Mouse (Mus musculus) gastrocnemius, adult 8-10 months (tissue): ENCODE measurements around the gene Slc4a1ap. TPM values are rescaled to one million over a fixed set of nuclear protein-coding genes. Genes with fewer than 3 reads are reported as not detected.
"Not testable (repeated sequence)": the region's sequence is repeated elsewhere in the genome, so short reads cannot be mapped to it uniquely, and the experiment has no call there.

ENCODE experiments used
- DNase-seq, 2 experiments: peaks; one replicate each; pipeline ENCODE4 v3.0.0; 2022; ENCODE audit warnings: low spot score in 2 of 2
- total RNA-seq, 4 experiments: library from RNA; stranded (reverse); gene quantifications; 2 replicates each; pipeline ENCODE4 v1.2.4; 2022

Gene Slc4a1ap
- total RNA-seq, result 10 to 100 TPM; 21.0 to 25.7 (median 22.2) TPM

DNA sequence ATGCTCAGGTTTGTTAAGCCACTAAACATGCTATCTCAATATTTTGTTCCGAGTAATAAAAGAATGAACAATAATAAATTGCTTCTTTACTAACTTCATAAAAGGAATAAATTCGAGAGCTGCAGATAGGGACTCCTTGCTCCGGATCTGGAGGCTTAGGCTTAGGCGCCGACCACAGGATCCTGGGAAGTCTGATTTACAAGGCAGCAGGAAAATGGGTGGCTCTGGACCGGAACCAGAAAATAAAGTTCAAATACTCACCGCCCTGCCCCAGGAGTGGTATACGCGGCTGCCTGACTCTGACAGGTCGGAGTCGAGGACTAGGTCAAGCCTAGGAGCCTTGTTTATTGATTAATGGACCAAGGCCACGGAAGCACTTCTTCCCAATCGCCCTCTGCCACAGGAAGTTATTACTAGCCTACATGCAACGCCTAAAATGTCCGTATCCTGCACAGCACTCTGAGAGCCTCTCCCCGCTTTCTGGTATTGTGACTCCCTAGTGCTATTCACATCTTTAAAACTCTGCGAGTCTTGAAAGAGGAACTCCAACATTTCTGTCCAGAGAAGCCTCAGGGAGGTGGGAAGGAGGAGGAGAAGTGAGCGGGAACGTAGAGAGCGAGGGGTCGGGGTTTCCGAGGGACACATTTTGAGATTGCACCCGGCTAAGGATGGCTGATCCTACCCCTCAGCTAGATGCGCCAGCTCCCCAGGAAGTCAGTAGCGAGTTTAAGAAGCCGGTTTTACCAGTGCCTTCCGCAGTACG, at the start of gene Slc4a1ap:
Slc4a1ap (plus strand) TSS at position 642 of the 763 bp plus-strand sequence.
- DNase-seq, result peak; percentile 51 to 59

- DNase-seq, result no peak
Measured at GRCm38 (mm10) chr5:31480536-31480935, 46.3 kb upstream of the Slc4a1ap start.

DNA sequence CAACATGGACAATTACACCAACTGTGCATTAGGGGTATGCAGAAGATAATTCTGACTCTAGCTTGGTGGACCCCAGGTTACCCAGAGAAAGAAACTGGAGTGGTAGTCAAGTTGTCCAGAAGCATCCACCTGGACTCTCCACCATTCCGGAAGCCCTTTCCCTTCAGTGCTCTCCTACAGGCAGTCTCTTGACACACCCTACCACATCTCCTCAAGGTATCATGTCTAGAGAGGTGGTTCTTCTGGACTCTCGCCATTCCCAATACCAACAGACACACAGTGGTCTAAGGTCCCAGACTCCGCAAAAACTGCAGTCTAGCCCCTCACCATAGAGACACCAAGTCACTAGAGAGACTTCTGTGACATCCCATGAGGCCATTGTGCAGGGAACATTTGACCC, 41.4 kb upstream of the Slc4a1ap start, which contains the start of gene 4930548H24Rik:
4930548H24Rik (plus strand) TSS at position 301 of the 400 bp plus-strand sequence.
- no peak for DNase-seq

- no peak for DNase-seq
Measured at GRCm38 (mm10) chr5:31487889-31488288, 38.9 kb upstream of the Slc4a1ap start.

DNA sequence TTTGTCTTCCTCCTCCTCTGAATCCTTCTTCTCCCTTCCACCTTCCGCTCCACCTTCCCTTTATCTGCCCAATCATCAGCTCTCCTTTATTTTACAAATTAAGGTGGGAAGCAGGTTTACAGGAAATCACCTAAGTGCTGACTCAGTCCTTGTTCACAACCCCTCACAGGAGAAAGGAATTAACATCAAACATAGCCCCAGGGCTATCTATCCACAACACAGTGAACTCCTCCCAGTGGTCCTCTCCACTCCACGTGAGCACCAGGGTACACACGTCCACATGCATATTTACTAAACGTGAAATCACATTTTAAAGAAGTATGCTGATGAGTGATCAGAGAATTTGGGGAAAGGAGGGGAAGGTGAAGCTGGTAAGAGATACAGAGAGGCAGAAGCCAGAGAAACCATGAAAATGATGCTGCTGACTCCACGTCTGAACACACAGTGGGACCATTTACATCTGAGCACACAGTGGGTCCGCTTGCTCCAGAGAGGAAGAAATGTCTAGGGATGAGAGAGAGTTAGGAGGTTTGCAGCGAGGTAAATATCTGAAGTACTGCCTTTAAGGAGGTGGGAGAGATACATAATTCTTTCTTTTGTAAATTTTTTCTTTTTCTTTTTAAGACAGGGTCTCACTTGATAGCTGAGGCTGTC, 37.6 kb upstream of the Slc4a1ap start:
- no peak for DNase-seq

DNA sequence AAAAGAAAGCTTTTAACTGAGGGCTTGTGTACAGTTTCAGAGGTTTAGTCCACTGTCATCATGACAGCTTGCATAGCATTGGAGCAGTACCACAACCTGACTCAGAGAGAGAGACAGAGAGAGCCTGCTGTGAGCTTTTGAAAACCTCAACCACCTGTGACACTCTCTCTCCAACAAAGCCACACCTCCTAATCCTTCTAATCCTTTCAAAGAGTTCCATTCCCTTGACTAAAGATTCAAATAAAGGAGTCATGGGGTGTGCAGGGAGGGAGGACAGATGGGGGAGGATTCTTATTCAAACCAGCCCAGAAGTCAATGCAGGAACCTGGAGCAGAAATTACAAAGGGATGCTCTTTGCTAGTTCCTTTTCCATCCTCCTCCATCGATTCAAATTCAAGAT, 34.8 kb upstream of the Slc4a1ap start:
- no peak for DNase-seq

- peak; percentile 76 to 80 for DNase-seq
Measured at GRCm38 (mm10) chr5:31494513-31495297, 32.1 kb upstream of the Slc4a1ap start, which contains the start of gene Gpn1. TSS of gene Gpn1 (plus strand) at chr5:31494741.

DNA sequence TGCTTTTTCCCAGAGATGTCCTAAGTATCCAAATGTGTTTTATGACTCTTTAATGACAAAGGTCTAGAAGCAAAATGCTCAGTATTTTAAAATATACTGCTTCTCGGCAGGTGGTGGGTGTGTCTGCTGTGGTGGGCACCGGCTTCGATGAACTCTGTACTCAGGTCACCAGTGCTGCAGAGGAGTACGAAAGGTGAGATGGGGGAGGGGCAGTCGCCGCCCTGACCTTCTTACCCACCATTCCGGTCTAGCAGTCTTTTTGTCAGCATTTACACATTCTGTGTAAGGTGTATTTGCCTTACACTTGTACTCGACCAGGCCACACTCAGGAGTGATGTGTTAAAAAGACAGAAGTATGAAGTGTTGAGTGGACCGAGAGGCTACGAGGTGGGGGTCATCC, 22.0 kb upstream of the Slc4a1ap start:
- DNase-seq, result no peak

- no peak for DNase-seq
Measured at GRCm38 (mm10) chr5:31512481-31512880, 14.3 kb upstream of the Slc4a1ap start.

- no peak for DNase-seq
Measured at GRCm38 (mm10) chr5:31520556-31520955, 6.2 kb upstream of the Slc4a1ap start.

- DNase-seq, result peak in 1 of 2 experiments; percentile 5
Measured at GRCm38 (mm10) chr5:31527117-31527680, 404 bp downstream of the Slc4a1ap start.

DNA sequence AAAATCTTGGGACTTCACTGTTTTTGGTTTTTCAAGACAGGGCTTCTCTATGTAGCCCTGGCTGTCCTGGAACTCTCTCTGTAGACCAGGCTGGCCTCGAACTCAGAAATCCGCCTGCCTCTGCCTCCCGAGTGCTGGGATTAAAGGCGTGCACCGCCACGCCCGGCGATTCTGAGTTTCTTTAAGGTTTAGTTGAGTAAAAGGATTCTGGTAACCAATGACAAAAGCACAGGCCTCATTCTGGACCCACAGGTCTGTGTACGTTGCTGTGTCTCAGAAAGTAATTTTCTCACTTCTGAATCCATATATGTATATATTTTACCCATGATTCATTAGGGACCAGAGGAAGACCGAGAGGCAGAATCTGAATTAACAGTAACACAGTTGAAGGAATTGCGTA, 912 bp downstream of the Slc4a1ap start, which contains the start of gene Supt7l:
Supt7l (minus strand) TSS at position 101 of the 400 bp plus-strand sequence.
- DNase-seq, result not testable (repeated sequence)

DNA sequence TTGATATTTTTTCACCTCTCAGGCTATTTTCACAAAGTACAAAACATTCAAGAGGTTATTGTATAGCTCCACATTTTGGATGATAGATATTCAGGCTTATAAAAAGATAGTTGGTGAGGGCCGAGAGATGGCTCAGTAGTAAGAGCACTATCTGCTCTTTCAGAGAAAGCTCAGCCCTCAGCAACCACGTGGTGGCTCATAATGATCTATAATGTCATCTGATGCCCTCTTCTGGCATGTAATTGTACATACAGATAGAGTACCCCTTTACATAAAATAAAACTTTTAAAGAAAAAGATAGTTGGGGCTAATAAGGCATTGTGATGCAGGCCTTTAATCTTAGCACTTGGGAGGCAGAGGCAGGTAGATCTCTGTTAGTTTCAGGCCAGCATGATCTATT, 1.8 kb downstream of the Slc4a1ap start:
- no peak for DNase-seq

- DNase-seq, result no peak
Measured at GRCm38 (mm10) chr5:31535228-31535627, 8.4 kb downstream of the Slc4a1ap start.

DNA sequence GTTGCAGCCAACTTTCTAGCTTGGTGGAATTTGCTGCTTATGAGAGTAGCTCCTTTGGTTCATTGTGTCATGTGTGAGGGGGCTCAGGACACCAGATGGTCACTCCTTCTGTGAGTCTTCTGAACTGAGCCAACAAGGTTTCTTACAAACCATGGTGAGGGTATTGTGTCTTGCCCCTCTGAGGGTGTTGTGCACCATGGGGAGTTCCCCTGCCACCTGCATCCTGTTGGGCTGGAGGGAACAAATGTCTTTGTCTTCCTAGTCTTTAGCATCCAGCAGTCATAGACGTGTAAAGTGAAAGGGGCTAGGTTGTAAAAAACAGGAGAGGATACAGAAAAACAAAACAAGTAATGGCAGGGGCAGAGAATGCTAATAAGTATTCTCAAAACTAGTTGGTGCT, 32.6 kb downstream of the Slc4a1ap start:
- DNase-seq, result no peak

GRCm38 (mm10) chr5:31560352-31560751, 33.6 kb downstream of the Slc4a1ap start:
- no peak for DNase-seq

DNA sequence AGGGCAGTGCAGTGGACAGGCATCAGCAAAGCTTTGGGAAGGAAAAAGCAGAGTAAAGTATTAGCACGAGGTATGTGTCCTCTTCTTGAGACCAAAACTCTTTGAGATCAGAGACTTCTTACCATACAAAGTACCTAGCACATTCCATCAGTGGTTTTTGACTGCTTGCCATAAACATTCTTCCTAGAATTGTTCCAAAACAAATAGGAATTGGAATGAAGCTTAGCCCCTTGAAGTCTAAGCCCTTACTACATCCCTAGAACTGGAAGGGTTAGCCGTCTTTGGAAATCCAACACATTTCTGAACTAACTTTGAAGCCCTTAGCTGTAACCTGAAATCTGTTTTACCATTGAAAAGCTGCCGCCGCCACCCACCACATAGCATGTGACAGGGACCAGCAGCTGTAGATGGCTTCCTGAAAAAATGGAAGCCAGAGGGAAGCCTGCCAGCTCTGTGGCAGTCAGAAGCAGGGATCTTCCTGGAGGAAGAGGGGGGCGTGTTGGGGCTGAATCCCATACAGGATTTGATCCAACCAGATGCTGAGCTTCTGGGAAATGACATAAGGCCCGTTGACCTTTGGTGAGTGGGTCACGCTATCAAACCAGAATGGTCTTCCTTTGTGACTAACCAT, 35.4 kb downstream of the Slc4a1ap start:
- DNase-seq, result no peak

DNA sequence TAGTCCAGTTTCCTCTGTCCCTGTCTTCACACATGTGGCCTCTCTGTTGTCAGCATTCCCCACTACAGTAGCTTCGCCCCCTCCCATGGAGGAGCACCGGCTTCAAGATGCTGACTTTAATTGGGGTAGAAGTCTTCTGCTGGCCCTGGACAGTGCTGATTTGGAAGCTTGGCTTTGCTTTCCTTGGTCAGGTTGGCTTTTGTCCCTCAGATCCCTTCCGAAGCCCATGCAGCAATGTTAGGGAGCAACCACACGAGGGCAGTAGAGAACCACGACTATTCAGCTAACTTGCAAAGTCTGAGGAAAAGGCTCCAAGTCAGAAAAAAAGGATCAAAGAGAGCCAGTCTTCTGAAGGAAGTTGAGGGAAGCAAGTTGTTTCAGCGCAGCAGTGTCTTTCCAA, 36.7 kb downstream of the Slc4a1ap start:
- DNase-seq, result peak; percentile 32 to 48

- no peak for DNase-seq
Measured at GRCm38 (mm10) chr5:31563905-31564304, 37.1 kb downstream of the Slc4a1ap start.

DNA sequence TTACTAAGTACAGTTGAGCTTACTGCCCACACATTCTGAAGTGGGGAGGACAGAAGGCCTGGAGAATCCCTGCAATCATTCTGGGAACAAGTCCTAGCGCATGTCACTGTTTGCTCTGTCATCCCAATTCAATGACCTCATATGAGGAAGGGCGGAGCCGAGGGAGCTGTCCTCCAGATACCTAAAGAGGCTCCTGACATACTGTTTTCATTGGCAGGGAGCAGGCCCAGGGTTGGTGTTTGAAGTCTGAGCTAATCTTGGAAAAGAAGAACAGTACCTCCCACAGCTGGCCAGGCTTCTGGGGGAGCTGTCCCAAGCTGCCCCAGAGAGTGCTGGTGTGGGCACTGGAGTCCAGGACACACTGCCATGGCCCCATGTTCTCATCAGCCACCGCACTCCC, 38.2 kb downstream of the Slc4a1ap start:
- DNase-seq, result peak in 1 of 2 experiments; percentile 24

GRCm38 (mm10) chr5:31566026-31566425, 39.2 kb downstream of the Slc4a1ap start:
- DNase-seq, result no peak
